Mouse (Mus musculus) v-Abl transformed pro-B cells (cell line): ENCODE data around the gene Bag5.

Experiments used
- in situ Hi-C, 2 experiments: fragments of 400-800 bp; cut with MboI; formaldehyde crosslinking; loops; one replicate each; pipeline ENCODE4 v1.15.1; 2025; ENCODE audit not compliant: unreplicated experiment in 2 of 2

The Bag5 gene

GRCm38 (mm10) chr12:111713004-111713651 is at the start of gene Bag5, which contains the start of gene Apopt1:
Gene Bag5, minus strand, starts transcription at chr12:111713257.
Gene Apopt1, plus strand, starts transcription at chr12:111713261.
- in situ Hi-C loops, result no loop called here

GRCm38 (mm10) chr12:111760306-111760908 is 47.4 kb upstream of the Bag5 start:
- in situ Hi-C loops, result no loop called here

- in situ Hi-C loops, result no loop called here
Observed at GRCm38 (mm10) chr12:111759176-111760061, 46.4 kb upstream of the Bag5 start.

- in situ Hi-C loops, result no loop called here
Observed at GRCm38 (mm10) chr12:111758381-111759175, 45.5 kb upstream of the Bag5 start, which contains the start of gene Klc1. Gene Klc1, plus strand, starts transcription at chr12:111758849.

GRCm38 (mm10) chr12:111757561-111758325 is 44.7 kb upstream of the Bag5 start:
- in situ Hi-C loops, result no loop called here

- in situ Hi-C loops, result no loop called here
Observed at GRCm38 (mm10) chr12:111756698-111757082, 43.6 kb upstream of the Bag5 start.

GRCm38 (mm10) chr12:111756082-111756697 is 43.1 kb upstream of the Bag5 start:
- in situ Hi-C loops, result no loop called here

GRCm38 (mm10) chr12:111755231-111755630 is 42.2 kb upstream of the Bag5 start:
- in situ Hi-C loops, result no loop called here

- in situ Hi-C loops, result no loop called here
Observed at GRCm38 (mm10) chr12:111754710-111755109, 41.7 kb upstream of the Bag5 start.

- in situ Hi-C loops, result no loop called here
Observed at GRCm38 (mm10) chr12:111753347-111753746, 40.3 kb upstream of the Bag5 start.

- in situ Hi-C loops, result no loop called here
Observed at GRCm38 (mm10) chr12:111752491-111752890, 39.4 kb upstream of the Bag5 start.

- in situ Hi-C loops, result no loop called here
Observed at GRCm38 (mm10) chr12:111750739-111751138, 37.7 kb upstream of the Bag5 start.

- in situ Hi-C loops, result no loop called here
Observed at GRCm38 (mm10) chr12:111747421-111747820, 34.4 kb upstream of the Bag5 start.

- in situ Hi-C loops, result no loop called here
Observed at GRCm38 (mm10) chr12:111746091-111746490, 33.0 kb upstream of the Bag5 start.

GRCm38 (mm10) chr12:111745274-111745673 is 32.2 kb upstream of the Bag5 start:
- in situ Hi-C loops, result no loop called here

- in situ Hi-C loops, result no loop called here
Observed at GRCm38 (mm10) chr12:111743981-111744423, 30.9 kb upstream of the Bag5 start.

GRCm38 (mm10) chr12:111743419-111743818 is 30.4 kb upstream of the Bag5 start:
- in situ Hi-C loops, result no loop called here

GRCm38 (mm10) chr12:111741338-111741737 is 28.3 kb upstream of the Bag5 start:
- in situ Hi-C loops, result no loop called here

- in situ Hi-C loops, result loop anchor here (5.0 kb wide), 2 partner anchors 34 to 139 kb away; no protein-coding TSS in a partner anchor
Observed at GRCm38 (mm10) chr12:111738754-111739153, 25.7 kb upstream of the Bag5 start.
